Mouse (Mus musculus) C2C12 (cell line): Measurements from ENCODE around the gene Spg20. TPM values are rescaled to one million over a fixed set of nuclear protein-coding genes. Genes with fewer than 3 reads are reported as not detected.
A peak's percentile ranks its signal among the peaks of the same experiment; 100 is the strongest.

ENCODE experiments used
- H3K27me3 ChIP-seq: one replicate; pipeline ENCODE4 v1.6.1; 2011; ENCODE audit not compliant: control insufficient read depth, insufficient read depth, insufficient read length
- H3K36me3 ChIP-seq: one replicate; pipeline ENCODE4 v1.6.1; 2011; ENCODE audit not compliant: control insufficient read depth, insufficient read depth
- H3K4me3 ChIP-seq: one replicate; pipeline ENCODE4 v1.5.1; 2011; ENCODE audit warnings: mild to moderate bottlenecking, control low read depth; ENCODE audit not compliant: poor library complexity, insufficient read depth, severe bottlenecking
- H3K79me2 ChIP-seq: one replicate; pipeline ENCODE4 v1.6.1; 2011; ENCODE audit not compliant: control insufficient read depth, insufficient read depth
- H3K79me3 ChIP-seq: one replicate; pipeline ENCODE4 v1.6.1; 2011; ENCODE audit warnings: low read depth, control low read depth
- H3ac ChIP-seq: one replicate; pipeline ENCODE3; 2011; ENCODE audit warnings: low read depth; ENCODE audit not compliant: control insufficient read depth, insufficient read length
- CEBPB ChIP-seq: IDR thresholded peaks from one replicate; pipeline ENCODE4 v1.6.1; 2011; ENCODE audit warnings: low read depth, mild to moderate bottlenecking, control low read depth, moderate library complexity
- CTCF ChIP-seq: IDR thresholded peaks from one replicate; pipeline ENCODE4 v1.5.1; 2011; ENCODE audit not compliant: control insufficient read depth, insufficient read depth, insufficient read length
- FOSL1 ChIP-seq: IDR thresholded peaks from one replicate; pipeline ENCODE4 v1.8.0; 2011; ENCODE audit warnings: mild to moderate bottlenecking, low read length; ENCODE audit not compliant: poor library complexity, insufficient read depth, severe bottlenecking
- MAX ChIP-seq: IDR thresholded peaks from one replicate; pipeline ENCODE4 v1.6.1; 2011; ENCODE audit warnings: mild to moderate bottlenecking, control low read depth
- MYOD1 ChIP-seq: IDR thresholded peaks from one replicate; pipeline ENCODE4 v1.6.1; 2011; ENCODE audit warnings: low read depth; ENCODE audit not compliant: control insufficient read depth, insufficient read length
- MYOG ChIP-seq: IDR thresholded peaks from one replicate; pipeline ENCODE4 v1.6.1; 2011; ENCODE audit not compliant: control insufficient read depth, insufficient read length; ENCODE audit errors: extremely low read depth
- USF1 ChIP-seq: IDR thresholded peaks from one replicate; pipeline ENCODE4 v1.6.1; 2011; ENCODE audit warnings: low read depth, mild to moderate bottlenecking, control low read depth, moderate library complexity
- long read RNA-seq, 2 experiments: library from polyadenylated mRNA; unstranded; transcript quantifications; one replicate each; pipeline ENCODE4 v2.0.0; 2019 to 2020
- polyA plus RNA-seq: library from polyadenylated mRNA; unstranded; fragments of >200 nt; fragmentation: generic; extraction: Trizol; gene quantifications from one replicate; pipeline ENCODE4 v1.2.1, GENCODE M21; 2012; ENCODE audit warnings: missing spikeins

Spg20 gene
- 24.0 TPM for polyA plus RNA-seq
- long read RNA-seq, experiment 1, transcript Spg20-202 (8 exons, 3,567 nt): minor isoform, 15 of 65 reads
- long read RNA-seq, experiment 1, transcript Spg20-204 (9 exons, 3,981 nt): minor isoform, 6 of 65 reads
- long read RNA-seq, experiment 1, transcript Spg20-201 (9 exons, 3,770 nt): major isoform, 21 of 65 reads
- long read RNA-seq, experiment 1, partial matches to known transcripts: 9 of 65 reads
- long read RNA-seq, experiment 1, other reads (novel, unspliced or antisense): 12 of 65 reads
- long read RNA-seq, experiment 2, transcript Spg20-202 (8 exons, 3,567 nt): minor isoform, 109 of 613 reads
- long read RNA-seq, experiment 2, transcript Spg20-204 (9 exons, 3,981 nt): minor isoform, 103 of 613 reads
- long read RNA-seq, experiment 2, transcript Spg20-201 (9 exons, 3,770 nt): major isoform, 206 of 613 reads
- long read RNA-seq, experiment 2, partial matches to known transcripts: 70 of 613 reads
- long read RNA-seq, experiment 2, other reads (novel, unspliced or antisense): 124 of 613 reads

DNA sequence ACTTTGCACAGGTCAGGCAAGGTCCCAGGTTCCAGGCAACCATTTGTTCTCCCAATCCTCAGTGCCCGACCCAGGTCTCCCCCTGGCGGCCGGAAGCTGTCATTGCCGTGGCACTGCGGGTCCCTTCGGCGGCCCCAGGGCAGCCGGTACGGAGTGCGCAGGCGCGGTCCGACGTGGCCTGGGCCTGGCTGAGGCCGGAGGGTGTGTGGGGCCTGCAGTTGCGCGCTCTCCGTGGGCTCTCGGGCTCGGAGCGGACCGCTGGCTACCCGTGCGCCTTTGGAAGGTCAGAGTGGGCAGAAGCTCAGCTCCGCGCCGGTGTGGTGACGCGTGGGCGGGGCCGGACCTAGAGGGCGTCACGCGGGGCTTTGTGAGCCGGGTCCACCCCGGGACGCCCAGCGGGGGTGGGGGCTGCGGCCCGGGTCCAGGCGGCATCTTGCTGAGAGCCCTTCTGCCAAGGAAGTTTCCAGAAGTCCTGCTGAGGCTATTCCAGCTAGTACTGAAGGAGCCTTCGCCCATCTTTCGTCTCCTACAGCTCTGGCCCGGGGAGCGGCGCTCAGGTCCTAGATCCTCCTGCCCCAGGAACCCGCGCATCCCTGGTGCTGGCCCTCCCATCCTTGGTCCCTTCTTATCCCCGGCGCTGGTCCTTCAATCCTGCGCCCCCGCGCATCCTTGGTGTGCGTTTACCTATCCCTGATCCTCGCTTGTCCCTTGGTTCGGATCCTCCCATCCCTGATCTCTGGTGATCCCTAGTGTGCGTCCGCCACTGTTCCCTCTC lies at the start of gene Spg20:
Gene Spg20 (plus strand): TSS at position 174 of the 775 bp plus-strand sequence.
- peak within 1 kb of the TSS; percentile 66 for H3K4me3 ChIP-seq
- peaks cover 5% of the 10 kb centered on the region for H3K36me3 ChIP-seq
- H3K79me3 ChIP-seq: peaks cover 33% of the 10 kb centered on the region
- no peaks in the 10 kb centered on the region for H3K27me3 ChIP-seq
- peaks cover 46% of the 10 kb centered on the region for H3K79me2 ChIP-seq
- H3ac ChIP-seq: peak within 1 kb of the TSS; percentile 85
- TF ChIP-seq MYOD1 (no peak), CTCF (peak; percentile 97)

DNA sequence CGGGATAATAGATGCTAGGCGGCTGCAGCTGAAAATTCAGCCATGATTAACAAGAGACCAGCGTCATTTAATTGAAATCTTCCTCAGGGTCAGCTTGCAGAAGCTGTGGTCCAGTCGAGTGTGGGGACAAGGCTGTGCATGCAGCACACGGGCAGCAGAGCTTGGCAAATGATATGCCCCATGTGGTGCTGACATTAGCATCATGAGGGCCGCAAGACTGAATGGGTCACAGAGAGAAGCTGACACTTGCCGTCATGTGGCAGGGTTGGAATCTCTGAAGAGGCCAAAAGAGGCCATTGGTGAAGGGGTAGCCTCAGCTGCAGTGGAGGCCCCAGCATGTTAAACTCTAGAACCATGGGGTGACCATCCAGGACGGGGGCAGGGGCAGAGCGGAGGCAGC lies 49.3 kb upstream of the Spg20 start:
- Histone ChIP-seq H3K27me3 (peaks cover 17% of the 10 kb centered on the region), H3K79me3 (no peaks in the 10 kb centered on the region), H3K79me2 (no peaks in the 10 kb centered on the region), H3ac (no peak overlapping the region), H3K36me3 (no peaks in the 10 kb centered on the region), H3K4me3 (no peak overlapping the region)
- TF ChIP-seq FOSL1 (no peak), CTCF (no peak), MYOG (no peak), USF1 (no peak), MYOD1 (no peak), CEBPB (no peak), MAX (no peak)

DNA sequence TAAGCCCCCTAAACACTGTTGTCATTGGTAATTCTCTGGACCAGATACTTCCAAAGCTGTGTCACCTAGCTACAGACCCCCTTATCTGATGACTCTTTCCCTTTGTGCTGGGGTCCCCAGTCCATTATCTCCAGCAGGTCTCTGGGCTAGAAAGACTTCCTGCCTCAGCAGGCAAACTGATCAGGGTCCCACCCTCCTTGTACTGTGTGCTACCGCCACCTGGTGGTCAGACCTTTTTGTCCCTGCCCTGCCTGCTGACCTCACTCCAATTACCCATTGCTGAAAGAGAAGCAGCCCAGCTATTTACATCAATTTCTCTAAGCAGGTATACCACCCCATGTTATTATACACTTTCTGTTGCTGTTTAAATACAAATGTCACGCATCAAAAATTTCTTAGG lies 47.5 kb upstream of the Spg20 start:
- Histone ChIP-seq H3K27me3 (peaks cover 6% of the 10 kb centered on the region), H3K79me3 (no peaks in the 10 kb centered on the region), H3K36me3 (no peaks in the 10 kb centered on the region), H3K79me2 (no peaks in the 10 kb centered on the region), H3K4me3 (no peak overlapping the region), H3ac (no peak overlapping the region)
- no peak for TF ChIP-seq MYOG
- TF ChIP-seq CEBPB: no peak
- peak; percentile 79 for TF ChIP-seq CTCF

DNA sequence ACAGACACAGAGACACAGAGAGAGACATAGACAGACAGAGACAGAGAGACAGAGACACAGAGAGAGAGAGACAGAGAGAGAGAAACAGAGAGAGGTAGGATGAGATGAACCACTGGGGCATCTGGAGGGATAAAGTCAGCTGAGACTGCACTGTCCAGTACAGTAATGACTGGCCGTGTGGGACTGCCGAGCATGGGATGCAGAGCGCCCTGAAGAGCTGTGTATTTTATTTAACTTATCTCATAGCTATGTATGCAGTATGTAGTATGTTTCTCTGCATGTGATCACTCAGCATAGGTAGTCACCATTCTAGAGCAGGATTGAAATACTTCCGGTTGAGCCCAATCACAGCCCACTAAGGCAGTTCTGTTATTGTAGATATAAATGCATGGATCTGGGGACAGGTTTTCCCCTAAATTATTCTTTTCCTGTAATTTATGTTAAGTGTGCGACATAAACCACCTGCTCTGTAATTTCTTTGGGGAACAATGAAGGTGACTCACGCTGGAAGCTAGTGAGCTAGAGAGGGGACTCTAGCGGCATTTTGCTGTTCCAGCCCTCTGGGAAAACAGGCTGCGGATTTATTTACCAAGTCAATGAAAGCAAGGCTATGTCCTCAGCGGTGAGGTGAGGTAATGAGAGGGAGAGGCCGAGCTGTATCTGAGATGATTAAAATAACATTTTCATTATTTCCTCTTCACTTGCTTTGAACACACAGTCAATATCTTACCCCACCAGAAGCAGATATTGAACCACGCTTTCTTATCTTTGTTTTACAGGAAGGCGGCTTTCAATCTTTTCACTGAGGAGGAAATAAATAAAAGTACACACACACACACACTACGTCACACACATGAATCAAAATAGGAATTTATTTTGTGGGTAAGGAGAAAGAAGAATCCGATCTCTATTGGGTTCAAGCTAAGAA lies 45.9 kb upstream of the Spg20 start:
- no peak overlapping the region for H3K4me3 ChIP-seq
- H3K79me2 ChIP-seq: no peaks in the 10 kb centered on the region
- peaks cover 6% of the 10 kb centered on the region for H3K27me3 ChIP-seq
- TF ChIP-seq USF1: no peak
- TF ChIP-seq MAX: no peak
- no peak for TF ChIP-seq CEBPB
- TF ChIP-seq MYOG: no peak
- TF ChIP-seq MYOD1: peak; percentile 16
- peak overlapping the region; percentile 57 for H3ac ChIP-seq
- no peaks in the 10 kb centered on the region for H3K79me3 ChIP-seq
- no peaks in the 10 kb centered on the region for H3K36me3 ChIP-seq

DNA sequence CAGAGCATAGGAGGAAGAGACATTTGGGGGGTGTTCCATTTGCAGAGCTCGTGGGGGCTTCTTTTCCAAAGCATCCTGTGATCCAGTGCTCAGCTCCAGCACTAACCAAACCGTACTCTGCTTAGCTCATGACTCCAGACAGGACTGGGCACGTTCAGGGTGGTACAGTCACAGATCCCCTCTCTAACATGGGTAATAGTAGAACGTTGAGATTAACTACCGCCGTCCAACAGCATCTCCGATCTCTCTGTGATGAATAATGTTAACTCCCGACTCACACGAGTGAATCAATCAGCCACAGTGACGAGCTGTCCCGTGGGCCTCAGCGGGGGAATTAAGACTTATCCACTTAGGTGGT lies 45.3 kb upstream of the Spg20 start:
- no peak for TF ChIP-seq MYOD1
- TF ChIP-seq USF1: no peak
- no peak for TF ChIP-seq FOSL1
- Histone ChIP-seq H3K79me3 (no peaks in the 10 kb centered on the region), H3K79me2 (no peaks in the 10 kb centered on the region), H3ac (peak overlapping the region; percentile 57), H3K4me3 (no peak overlapping the region), H3K36me3 (no peaks in the 10 kb centered on the region), H3K27me3 (peaks cover 6% of the 10 kb centered on the region)
